Mouse (Mus musculus): ENCODE measurements around the gene Pakap.

GRCm38 (mm10) chr4:57930559-57931170, 362.7 kb downstream of the Pakap start:
- TF ChIP-seq GATA1 (IDR thresholded peaks at IDR 0.05; ENCODE audit: borderline replicate concordance, low read length) (no peak), FLI1 (IDR thresholded peaks at IDR 0.05; ENCODE audit: low read length) (no peak)

Data from megakaryocyte, embryonic 14.5 days (primary cell).